Mouse (Mus musculus) heart, embryonic 14.5 days (tissue): ENCODE measurements at regions not wholly inside any gene's neighbourhood (a gene's known extent, or its start where the extent isn't known, plus 50 kb on each side); places are given as distances from the start of the nearest gene placed in this dataset.

Experiments
- ATAC-seq: fragments of 200-750 bp; cut with Nextera tagmentation; 2 replicates; pipeline ENCODE4 v1.8.0; 2017; ENCODE audit warnings: low read depth, moderate TSS enrichment; ENCODE audit not compliant: insufficient number of reproducible peaks, insufficient read depth, low FRiP score
- H3K27ac ChIP-seq, 2 experiments: fragments of 200-500 bp in 1 of 2; fragments of 300-500 bp in 1 of 2; sonication (generic) in 1 of 2; replicated peaks in 1 of 2; 2 replicates each; pipeline ENCODE4 v1.5.1; 2012 to 2014; ENCODE audit warnings: low read depth in 2 of 2, low read length in 2 of 2, control low read depth in 1 of 2, mild to moderate bottlenecking in 1 of 2, mixed read lengths in 1 of 2; ENCODE audit not compliant: control insufficient read depth in 1 of 2, insufficient read depth in 1 of 2
- H3K27me3 ChIP-seq: fragments of 300-500 bp; sonication (generic); 2 replicates; pipeline ENCODE4 v1.6.1; 2014; ENCODE audit warnings: mild to moderate bottlenecking, low read length, control low read depth; ENCODE audit not compliant: control insufficient read depth, insufficient read depth
- H3K36me3 ChIP-seq: fragments of 300-500 bp; sonication (generic); 2 replicates; pipeline ENCODE4 v1.6.1; 2014; ENCODE audit warnings: mild to moderate bottlenecking, control low read depth, low read length, mixed read lengths; ENCODE audit not compliant: control insufficient read depth, insufficient read depth
- H3K4me1 ChIP-seq, 2 experiments: fragments of 200-500 bp in 1 of 2; fragments of 300-500 bp in 1 of 2; sonication (generic) in 1 of 2; 2 replicates each; pipeline ENCODE4 v1.6.1; 2012 to 2014; ENCODE audit warnings: low read length in 2 of 2, control low read depth in 1 of 2, mixed read lengths in 1 of 2; ENCODE audit not compliant: control insufficient read depth in 2 of 2, insufficient read depth in 2 of 2
- H3K4me2 ChIP-seq: fragments of 300-500 bp; sonication (generic); 2 replicates; pipeline ENCODE4 v1.6.1; 2014; ENCODE audit warnings: mild to moderate bottlenecking, low read length
- H3K4me3 ChIP-seq, 2 experiments: fragments of 200-500 bp in 1 of 2; fragments of 300-500 bp in 1 of 2; sonication (generic) in 1 of 2; 2 replicates each; pipeline ENCODE4 v1.5.1; 2012 to 2014; ENCODE audit warnings: low read length in 2 of 2, mild to moderate bottlenecking in 2 of 2, control low read depth in 1 of 2, low read depth in 1 of 2, moderate library complexity in 1 of 2; ENCODE audit not compliant: control insufficient read depth in 1 of 2, insufficient read depth in 1 of 2
- H3K9ac ChIP-seq: fragments of 300-500 bp; sonication (generic); 2 replicates; pipeline ENCODE4 v1.6.1; 2014; ENCODE audit warnings: mild to moderate bottlenecking, low read length
- H3K9me3 ChIP-seq: fragments of 300-500 bp; sonication (generic); 2 replicates; pipeline ENCODE4 v1.6.1; 2016; ENCODE audit warnings: low read length, control low read depth; ENCODE audit not compliant: control insufficient read depth
- WGBS: fragments of 180-500 bp; shearing (Covaris S2); extraction: QIAGEN DNeasy Blood & Tissue Kit; methylation state at CpG from one replicate; pipeline ENCODE4 v1.1.7; 2014; 5-methylcytosine and 5-hydroxymethylcytosine counted together

DNA sequence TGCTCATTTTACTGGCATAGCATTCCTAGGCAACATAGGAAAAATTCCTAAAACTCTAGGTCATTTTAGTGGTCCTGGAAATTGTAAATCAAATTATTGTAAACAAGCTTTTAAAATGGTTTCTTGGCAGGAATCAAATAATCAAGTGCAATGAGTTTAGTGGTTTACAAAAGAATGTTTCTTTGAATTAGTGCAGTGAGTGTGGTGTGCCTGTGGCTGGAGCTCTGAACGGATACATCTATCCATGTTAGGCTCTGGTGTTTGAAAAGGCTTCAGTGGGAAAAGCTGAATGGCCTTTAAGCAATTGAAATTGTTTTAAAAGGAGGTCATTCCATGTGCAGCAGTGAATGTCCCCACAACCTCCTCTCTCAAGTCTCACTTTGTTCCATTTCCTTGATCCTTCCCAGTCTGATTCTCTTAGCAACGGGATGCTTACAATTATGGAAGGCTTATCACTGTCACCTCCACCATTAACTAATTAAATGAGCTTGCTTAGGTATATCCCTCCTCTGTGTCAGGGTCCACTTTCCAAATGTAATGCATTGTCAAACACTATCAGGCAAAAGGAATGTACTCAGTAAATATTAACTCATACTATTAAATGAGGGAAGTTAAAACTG, 621.1 kb downstream of the Nova1 start:
- 60% methylated on average over 2 of the region's 2 CpGs for WGBS
- Histone ChIP-seq H3K9ac (no peak overlapping the region), H3K4me2 (no peak overlapping the region), H3K36me3 (no peaks in the 10 kb centered on the region), H3K4me3 (no peak overlapping the region), H3K27ac (no peak overlapping the region), H3K9me3 (no peaks in the 10 kb centered on the region), H3K4me1 (no peaks in the 10 kb centered on the region), H3K27me3 (no peaks in the 10 kb centered on the region)
- ATAC-seq: no peak

DNA sequence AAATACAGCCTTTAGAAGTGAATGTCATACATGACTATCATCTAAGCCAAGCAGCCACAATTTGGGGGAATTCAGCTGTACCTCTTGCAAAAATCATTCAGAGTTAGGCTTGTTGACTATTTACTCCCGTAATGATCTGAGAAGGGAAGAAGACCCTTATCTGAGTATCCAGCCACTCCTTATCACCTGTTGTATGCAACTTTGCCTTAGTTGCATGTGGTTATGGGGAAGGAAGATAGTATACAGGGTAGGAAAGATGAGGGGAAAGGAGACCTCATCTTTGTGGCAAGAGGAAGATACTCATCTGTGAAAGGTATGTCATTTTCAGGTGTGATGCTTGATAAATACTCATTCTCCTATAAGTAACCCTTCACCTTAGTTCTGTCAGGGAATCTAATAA, 624.6 kb downstream of the Nova1 start:
- Histone ChIP-seq H3K27ac (no peak overlapping the region), H3K27me3 (no peaks in the 10 kb centered on the region), H3K4me1 (no peaks in the 10 kb centered on the region), H3K9ac (no peak overlapping the region), H3K9me3 (no peaks in the 10 kb centered on the region), H3K4me2 (no peak overlapping the region), H3K4me3 (no peak overlapping the region), H3K36me3 (no peaks in the 10 kb centered on the region)
- no peak for ATAC-seq
- 76% methylated on average over 1 of the region's 1 CpGs for WGBS
